Mouse (Mus musculus) forebrain, embryonic 15.5 days (tissue): ENCODE data around the gene Elmo2. TPM values are rescaled to one million over a fixed set of nuclear protein-coding genes. Genes with fewer than 3 reads are reported as not detected.

ENCODE experiments used
- ATAC-seq: fragments of 200-750 bp; cut with Nextera tagmentation; replicated peaks from 2 replicates; pipeline ENCODE4 v1.8.0; 2017; ENCODE audit warnings: mild to moderate bottlenecking, moderate TSS enrichment, moderate library complexity
- H3K27ac ChIP-seq: fragments of 300-500 bp; sonication (generic); replicated peaks from 2 replicates; pipeline ENCODE4 v1.5.1; 2015; ENCODE audit warnings: mild to moderate bottlenecking, inconsistent platforms
- H3K27me3 ChIP-seq: fragments of 300-500 bp; sonication (generic); 2 replicates; pipeline ENCODE4 v1.6.1; 2015; ENCODE audit warnings: inconsistent platforms
- H3K36me3 ChIP-seq: fragments of 300-500 bp; sonication (generic); 2 replicates; pipeline ENCODE4 v1.6.1; 2015; ENCODE audit warnings: mild to moderate bottlenecking, inconsistent platforms
- H3K4me1 ChIP-seq: fragments of 300-500 bp; sonication (generic); 2 replicates; pipeline ENCODE4 v1.6.1; 2015; ENCODE audit warnings: inconsistent platforms
- H3K4me2 ChIP-seq: fragments of 300-500 bp; sonication (generic); replicated peaks from 2 replicates; pipeline ENCODE4 v1.6.1; 2015; ENCODE audit warnings: mild to moderate bottlenecking, inconsistent platforms
- H3K4me3 ChIP-seq: fragments of 300-500 bp; sonication (generic); 2 replicates; pipeline ENCODE4 v1.5.1; 2015; ENCODE audit warnings: mild to moderate bottlenecking, inconsistent platforms
- H3K9ac ChIP-seq: fragments of 300-500 bp; sonication (generic); replicated peaks from 2 replicates; pipeline ENCODE4 v1.6.1; 2015; ENCODE audit warnings: mild to moderate bottlenecking, inconsistent platforms
- H3K9me3 ChIP-seq: fragments of 300-500 bp; sonication (generic); 2 replicates; pipeline ENCODE4 v1.6.1; 2016; ENCODE audit warnings: inconsistent platforms
- WGBS: fragments of 180-500 bp; shearing (Covaris S2); methylation state at CpG from one replicate; pipeline ENCODE4 v1.1.7; 2015; ENCODE audit warnings: mixed read lengths; 5-methylcytosine and 5-hydroxymethylcytosine counted together
- polyA plus RNA-seq: library from polyadenylated mRNA; unstranded; fragments of >200 nt; fragmentation: Nextera tagmentation; extraction: Ambion mirVana; gene quantifications from 2 replicates; pipeline ENCODE4 v1.2.1, GENCODE M21; 2015

Gene Elmo2
- polyA plus RNA-seq, 1 experiment from 2014 or later, result 101 TPM

DNA sequence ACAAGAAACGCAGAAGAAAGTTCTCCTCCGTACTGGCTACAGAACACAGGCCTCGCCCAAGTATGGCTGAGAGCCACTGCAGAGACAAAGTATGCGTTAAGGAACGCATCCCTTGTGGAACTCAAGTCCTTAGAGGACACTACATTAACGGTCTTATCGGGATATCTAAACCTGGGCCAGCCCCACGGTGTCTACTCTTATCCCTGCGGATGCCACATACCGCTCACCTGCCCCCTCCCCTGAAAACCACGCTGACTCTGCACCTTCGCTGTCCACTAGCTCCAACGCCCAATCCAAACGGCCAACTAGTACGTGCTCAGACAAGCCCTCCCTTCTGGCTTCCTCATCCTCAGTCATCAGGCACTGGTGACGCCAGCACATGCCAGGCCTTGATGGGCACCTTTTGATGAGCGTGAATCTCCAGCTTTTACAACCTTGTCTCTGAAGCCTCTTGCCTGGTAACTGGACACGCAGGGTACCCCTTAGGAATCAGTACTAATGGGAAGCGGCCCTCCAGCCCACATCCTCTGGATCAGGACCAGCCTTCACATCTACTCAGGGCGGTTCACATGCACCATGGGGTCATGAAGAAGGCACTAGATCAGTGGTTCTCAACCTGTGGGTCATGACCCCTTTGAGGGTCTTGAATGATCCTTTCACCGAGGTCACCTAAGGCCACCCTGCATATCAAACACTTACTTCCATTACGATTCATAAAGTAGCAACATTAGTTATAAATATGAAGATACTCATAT, 4.1 kb downstream of the Elmo2 start:
- no peaks in the 10 kb centered on the region for H3K9me3 ChIP-seq
- H3K4me1 ChIP-seq, result peaks cover 60% of the 10 kb centered on the region
- ATAC-seq, result no peak
- H3K27me3 ChIP-seq, result no peaks in the 10 kb centered on the region
- WGBS, result 91% methylated on average over 22 of the region's 22 CpGs
- no peak overlapping the region for H3K9ac ChIP-seq
- no peaks in the 10 kb centered on the region for H3K36me3 ChIP-seq
- no peak overlapping the region for H3K4me2 ChIP-seq
- H3K27ac ChIP-seq, result no peak overlapping the region
- H3K4me3 ChIP-seq, result no peak overlapping the region

DNA sequence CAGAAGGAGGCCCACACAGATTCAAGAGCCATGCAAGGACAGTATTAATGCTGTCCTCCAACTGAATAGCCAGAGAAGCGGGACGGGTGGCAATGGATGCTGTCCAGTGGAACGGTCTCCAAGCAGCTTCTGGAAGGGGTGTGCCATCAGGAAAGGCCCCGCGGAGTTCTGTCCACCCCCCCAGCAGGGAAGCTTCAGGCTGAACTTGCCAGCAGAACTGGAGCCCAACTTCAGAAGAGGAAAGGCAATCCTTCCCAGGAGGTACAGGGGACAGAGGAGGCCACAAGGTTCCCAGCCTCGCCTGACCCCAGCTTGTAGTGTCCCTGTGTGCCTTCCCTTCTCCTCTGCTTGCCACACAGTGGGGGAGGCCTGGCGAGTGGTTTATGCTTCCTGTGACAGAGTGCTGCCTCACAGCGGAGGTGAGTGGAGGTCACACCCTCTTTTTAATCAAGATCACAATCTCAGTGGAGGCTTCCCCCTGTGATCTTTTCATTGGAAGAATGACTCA, 4.8 kb downstream of the Elmo2 start:
- H3K27ac ChIP-seq, result peak overlapping the region; percentile 29; the same call in 1 of the 2 replicates
- H3K36me3 ChIP-seq, result no peaks in the 10 kb centered on the region
- no peaks in the 10 kb centered on the region for H3K9me3 ChIP-seq
- no peak overlapping the region for H3K9ac ChIP-seq
- H3K4me3 ChIP-seq, result no peak overlapping the region
- WGBS, result 60% methylated on average over 8 of the region's 8 CpGs
- H3K27me3 ChIP-seq, result no peaks in the 10 kb centered on the region
- no peak for ATAC-seq
- H3K4me2 ChIP-seq, result no peak overlapping the region
- peaks cover 63% of the 10 kb centered on the region for H3K4me1 ChIP-seq

DNA sequence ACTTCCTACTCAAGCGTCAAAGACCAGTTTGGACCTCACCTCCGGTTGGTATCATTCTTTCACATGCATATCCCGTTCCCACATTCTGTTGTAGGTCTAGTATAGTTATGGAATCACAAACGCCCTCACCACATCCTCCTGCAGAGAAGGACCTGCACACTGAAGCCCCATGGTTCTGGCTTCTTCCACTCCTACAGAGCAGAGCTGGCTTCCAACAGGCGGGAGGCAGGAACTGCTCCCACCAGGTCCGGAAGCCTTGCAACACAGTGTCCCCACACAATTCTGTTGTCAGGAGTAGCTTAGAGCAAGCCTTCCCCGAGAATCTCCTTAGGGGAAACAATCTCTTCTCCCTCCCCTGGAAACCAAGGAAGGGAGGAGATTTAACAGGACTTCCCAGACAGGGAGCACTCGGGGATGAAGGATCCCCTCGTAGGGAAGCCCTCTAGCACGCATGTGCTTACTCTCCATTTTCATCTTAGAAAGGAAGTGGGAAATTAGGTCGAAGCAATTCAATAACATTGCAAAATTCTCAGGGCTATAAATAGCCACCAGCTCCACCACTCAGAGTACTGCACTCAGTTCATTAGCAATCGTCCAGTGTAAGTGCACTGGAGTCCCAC, 5.6 kb downstream of the Elmo2 start:
- ATAC-seq, result no peak
- Histone ChIP-seq H3K9me3 (no peaks in the 10 kb centered on the region), H3K4me2 (no peak overlapping the region), H3K9ac (no peak overlapping the region), H3K36me3 (peaks cover under 1% of the 10 kb centered on the region; the same call in 1 of the 2 replicates), H3K4me1 (peaks cover 64% of the 10 kb centered on the region), H3K27ac (peak overlapping the region; percentile 29; the same call in 1 of the 2 replicates), H3K4me3 (no peak overlapping the region), H3K27me3 (no peaks in the 10 kb centered on the region)
- 67% methylated on average over 12 of the region's 12 CpGs for WGBS

DNA sequence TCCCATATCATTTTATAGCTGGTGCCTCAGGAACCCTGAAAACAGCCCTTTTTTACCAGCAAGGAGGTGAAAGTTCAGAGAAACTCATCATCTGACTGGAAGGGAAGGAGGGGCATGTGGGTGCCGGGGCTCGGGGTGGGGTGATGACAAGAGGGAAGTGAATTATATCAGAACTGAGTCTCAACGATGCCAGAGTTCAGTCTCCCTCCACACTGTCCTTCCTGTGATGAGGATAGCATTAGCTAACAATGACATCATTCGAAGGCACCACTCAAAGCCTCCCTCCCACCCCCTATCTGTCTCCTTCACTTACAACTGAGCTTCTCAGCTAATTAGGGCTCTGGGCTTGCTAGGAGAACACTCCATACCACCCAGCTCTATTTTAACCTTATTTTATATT, 6.8 kb downstream of the Elmo2 start:
- Histone ChIP-seq H3K9ac (no peak overlapping the region), H3K4me2 (no peak overlapping the region), H3K4me3 (no peak overlapping the region), H3K9me3 (no peaks in the 10 kb centered on the region), H3K27ac (no peak overlapping the region), H3K27me3 (no peaks in the 10 kb centered on the region), H3K36me3 (peaks cover 12% of the 10 kb centered on the region), H3K4me1 (peaks cover 53% of the 10 kb centered on the region)
- no peak for ATAC-seq
- WGBS, result 82% methylated on average over 4 of the region's 4 CpGs

DNA sequence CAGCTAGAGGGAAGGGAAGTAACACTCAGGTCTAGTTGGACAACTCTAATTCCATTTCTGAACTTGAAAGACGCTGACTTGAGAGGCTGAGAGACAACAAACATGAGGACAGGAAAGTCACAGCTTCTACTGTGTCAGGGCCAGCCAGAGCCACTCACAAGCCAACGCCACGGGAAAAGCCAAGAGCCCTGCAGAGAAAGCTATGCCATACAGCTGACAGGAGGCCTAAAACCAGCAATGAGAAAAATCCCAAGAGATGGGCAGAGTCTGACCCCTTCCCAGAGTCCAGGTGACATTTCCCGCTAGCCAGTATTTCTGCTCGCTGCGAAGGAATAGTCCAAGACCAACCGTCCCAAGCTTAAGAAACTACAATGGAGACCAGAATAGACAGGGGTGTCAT, 7.3 kb downstream of the Elmo2 start:
- H3K27ac ChIP-seq, result no peak overlapping the region
- ATAC-seq, result no peak
- H3K4me1 ChIP-seq, result peaks cover 47% of the 10 kb centered on the region
- H3K9ac ChIP-seq, result no peak overlapping the region
- no peak overlapping the region for H3K4me2 ChIP-seq
- 89% methylated on average over 7 of the region's 7 CpGs for WGBS
- no peaks in the 10 kb centered on the region for H3K9me3 ChIP-seq
- H3K4me3 ChIP-seq, result no peak overlapping the region
- peaks cover 17% of the 10 kb centered on the region for H3K36me3 ChIP-seq
- no peaks in the 10 kb centered on the region for H3K27me3 ChIP-seq

DNA sequence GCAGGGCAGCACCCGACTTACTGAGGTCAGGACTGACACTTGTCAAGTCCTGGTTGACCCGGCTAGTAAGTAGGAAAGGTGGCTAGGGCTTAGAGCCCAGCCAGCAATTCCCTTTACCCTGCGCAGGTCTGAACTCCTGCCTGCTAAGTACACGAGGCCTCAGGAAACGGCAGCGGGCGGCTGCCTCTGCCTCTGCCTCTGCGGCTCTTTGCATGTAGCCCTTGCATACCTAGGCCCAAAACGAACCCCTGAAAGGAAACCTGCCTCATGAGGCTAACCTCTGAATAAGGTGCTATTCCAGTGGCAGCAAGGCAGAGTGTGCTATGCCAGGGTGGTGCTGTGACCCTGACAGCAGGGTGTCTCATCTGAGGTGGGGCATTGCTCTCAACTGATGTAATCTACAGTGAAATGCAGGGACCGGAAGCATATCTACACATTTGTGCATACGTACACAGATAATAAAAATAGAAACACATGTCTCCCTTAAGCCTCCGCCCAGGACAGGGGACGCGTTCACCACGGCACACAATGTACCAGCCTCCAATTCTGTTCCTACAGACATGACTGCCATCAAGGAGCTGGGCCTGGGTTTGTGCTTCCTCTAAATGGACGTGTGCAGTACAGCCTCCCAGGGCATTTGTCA, 8.5 kb downstream of the Elmo2 start:
- WGBS, result 54% methylated on average over 16 of the region's 16 CpGs
- Histone ChIP-seq H3K4me2 (no peak overlapping the region), H3K4me1 (peaks cover 40% of the 10 kb centered on the region), H3K4me3 (no peak overlapping the region), H3K9me3 (no peaks in the 10 kb centered on the region), H3K27me3 (no peaks in the 10 kb centered on the region), H3K36me3 (peaks cover 27% of the 10 kb centered on the region), H3K27ac (peak overlapping the region; percentile 88), H3K9ac (peak overlapping the region; percentile 17; the same call in 1 of the 2 replicates)
- ATAC-seq, result peak; percentile 4; the same call in 1 of the 2 replicates

DNA sequence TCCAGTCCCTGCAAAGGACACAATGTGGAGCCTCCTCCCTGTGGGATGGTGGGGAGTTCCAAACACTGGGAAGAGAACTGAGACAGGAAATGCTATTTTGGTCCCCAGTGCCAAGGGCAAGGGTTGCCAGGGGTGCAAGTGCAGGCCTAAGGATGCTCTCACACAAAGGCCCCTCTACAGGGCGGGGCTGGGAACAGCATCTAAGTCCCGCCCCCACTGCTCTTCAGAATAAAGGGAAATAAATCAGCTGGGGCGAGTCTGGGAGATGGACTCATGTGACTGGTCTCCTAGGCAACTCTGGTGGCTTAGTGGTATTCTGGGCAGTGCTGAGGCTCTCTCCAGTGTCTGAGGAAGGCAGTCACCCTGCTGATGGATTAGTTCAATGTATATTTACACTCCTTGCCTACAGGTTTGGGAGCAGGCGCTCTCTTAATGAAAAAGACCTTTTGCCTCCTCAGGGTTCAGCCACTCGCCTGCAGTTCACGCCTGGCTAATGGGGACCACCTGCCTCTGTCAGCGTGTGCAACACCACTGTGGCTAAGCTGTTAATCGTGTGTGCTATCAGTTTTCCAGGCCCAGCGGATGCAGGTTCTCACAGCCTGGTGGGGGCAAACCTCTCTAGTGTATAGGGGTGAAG, 9.3 kb downstream of the Elmo2 start:
- ATAC-seq, result peak; percentile 88
- Histone ChIP-seq H3K4me2 (peak overlapping the region; percentile 12), H3K4me1 (peaks cover 48% of the 10 kb centered on the region), H3K9ac (peak overlapping the region; percentile 25), H3K27me3 (no peaks in the 10 kb centered on the region), H3K4me3 (no peak overlapping the region), H3K27ac (peak overlapping the region; percentile 88), H3K9me3 (no peaks in the 10 kb centered on the region), H3K36me3 (peaks cover 31% of the 10 kb centered on the region)
- WGBS, result 3% methylated on average over 9 of the region's 9 CpGs

DNA sequence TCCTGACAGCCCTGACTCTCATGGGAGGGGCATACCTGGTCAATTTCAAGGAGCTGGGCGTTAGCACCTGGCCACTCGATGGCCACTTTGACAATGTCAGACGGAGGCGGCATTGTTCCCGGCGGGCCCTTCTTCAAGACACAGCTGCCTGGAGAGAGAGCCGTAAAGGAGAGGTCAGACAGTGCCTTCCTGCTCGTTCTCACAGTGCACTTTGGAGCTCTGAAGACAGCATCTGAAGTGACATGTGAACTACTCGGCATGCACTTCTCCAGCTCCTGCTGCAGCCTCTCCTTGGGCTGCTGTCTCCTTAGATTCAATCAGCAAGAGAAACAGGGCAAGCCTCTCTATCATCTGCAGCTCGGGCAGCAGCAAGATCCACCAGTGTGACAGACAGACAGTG, 10.1 kb downstream of the Elmo2 start:
- 57% methylated on average over 10 of the region's 10 CpGs for WGBS
- Histone ChIP-seq H3K27ac (peak overlapping the region; percentile 88), H3K9ac (peak overlapping the region; percentile 25; the same call in 1 of the 2 replicates), H3K9me3 (no peaks in the 10 kb centered on the region), H3K36me3 (peaks cover 31% of the 10 kb centered on the region), H3K27me3 (no peaks in the 10 kb centered on the region), H3K4me1 (peaks cover 50% of the 10 kb centered on the region), H3K4me3 (no peak overlapping the region), H3K4me2 (no peak overlapping the region)
- no peak for ATAC-seq

DNA sequence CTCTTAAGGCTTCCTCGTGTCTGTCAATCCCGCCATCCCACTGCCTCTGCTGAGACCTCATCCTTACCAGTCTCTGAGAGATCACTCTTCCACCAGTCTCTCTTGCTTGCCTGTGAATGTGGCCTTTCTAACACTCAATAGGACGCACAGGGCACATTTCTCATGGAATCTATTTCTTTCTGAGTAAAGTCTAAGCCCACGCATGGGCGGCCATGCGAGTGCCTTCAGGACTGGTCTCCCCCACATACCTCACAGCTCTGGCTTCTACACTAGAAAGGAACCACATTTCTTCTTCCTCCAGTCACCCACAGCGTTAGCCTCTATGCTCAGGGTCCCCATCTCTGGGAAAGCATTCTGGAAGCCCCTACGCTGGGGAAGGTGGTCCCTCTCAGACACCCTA, 12.1 kb downstream of the Elmo2 start:
- Histone ChIP-seq H3K9ac (no peak overlapping the region), H3K36me3 (peaks cover 31% of the 10 kb centered on the region), H3K27me3 (no peaks in the 10 kb centered on the region), H3K27ac (no peak overlapping the region), H3K4me1 (peaks cover 53% of the 10 kb centered on the region), H3K4me3 (no peak overlapping the region), H3K4me2 (no peak overlapping the region), H3K9me3 (no peaks in the 10 kb centered on the region)
- ATAC-seq, result no peak
- WGBS, result 80% methylated on average over 8 of the region's 8 CpGs

DNA sequence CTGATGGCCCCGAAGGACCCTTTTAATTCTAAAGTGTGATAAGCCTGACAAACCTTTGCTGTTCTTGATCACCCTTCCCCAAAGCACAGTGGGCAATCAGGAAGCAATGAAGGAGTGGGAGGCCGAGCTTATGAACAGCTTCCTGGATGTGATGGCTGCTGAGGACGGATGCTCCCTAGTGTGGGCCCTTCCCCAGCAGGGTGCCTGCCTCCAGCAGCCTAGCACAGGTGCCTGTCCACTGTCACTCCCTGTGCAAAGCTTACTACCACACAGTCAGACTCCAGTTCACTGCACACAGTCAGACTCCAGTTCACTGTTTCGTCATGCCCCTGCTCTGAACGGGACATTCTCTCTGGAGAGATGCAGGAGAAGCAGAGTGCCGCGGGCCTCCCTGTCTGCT, 13.9 kb downstream of the Elmo2 start:
- Histone ChIP-seq H3K9ac (no peak overlapping the region), H3K9me3 (no peaks in the 10 kb centered on the region), H3K4me2 (no peak overlapping the region), H3K27ac (no peak overlapping the region), H3K27me3 (no peaks in the 10 kb centered on the region), H3K36me3 (peaks cover 36% of the 10 kb centered on the region), H3K4me1 (peaks cover 43% of the 10 kb centered on the region), H3K4me3 (no peak overlapping the region)
- no peak for ATAC-seq
- WGBS, result 69% methylated on average over 7 of the region's 7 CpGs

DNA sequence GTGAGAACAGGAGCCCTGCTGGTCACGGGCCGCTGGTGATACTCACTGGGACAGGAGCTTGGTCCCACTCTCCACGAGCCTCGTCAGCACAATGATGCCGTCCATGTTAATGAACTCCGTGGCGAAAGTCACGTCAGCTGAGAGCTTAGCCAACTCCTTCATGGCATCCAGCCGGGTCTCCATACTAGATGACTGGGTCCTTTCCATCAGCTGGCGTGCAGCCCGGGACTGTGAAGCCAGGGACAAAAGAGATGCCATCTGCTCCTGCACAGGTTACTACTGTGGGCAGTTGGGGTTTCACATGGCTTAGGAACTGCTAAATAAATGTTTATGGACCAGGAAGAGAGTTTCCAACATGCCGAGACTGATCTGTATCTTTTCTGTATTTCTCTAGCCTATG, 14.7 kb downstream of the Elmo2 start:
- WGBS, result 27% methylated on average over 12 of the region's 12 CpGs

More for the DNA sequence above, 14.7 kb downstream of the Elmo2 start:
- Histone ChIP-seq H3K36me3 (peaks cover 41% of the 10 kb centered on the region), H3K4me3 (no peak overlapping the region), H3K9ac (no peak overlapping the region), H3K4me2 (no peak overlapping the region), H3K27ac (0 out of 2 replicates have a peak overlapping the region, but pooled peaks have one; percentile 41), H3K27me3 (no peaks in the 10 kb centered on the region), H3K4me1 (peaks cover 35% of the 10 kb centered on the region), H3K9me3 (no peaks in the 10 kb centered on the region)
- peak; percentile 53; the same call in 1 of the 2 replicates for ATAC-seq
